Mouse (Mus musculus) liver, adult (tissue): Measurements from ENCODE around the gene Sox5.

Source experiments
- GATA4 ChIP-seq: IDR thresholded peaks from 2 replicates; pipeline ENCODE4 v1.6.1; 2014; ENCODE audit warnings: mild to moderate bottlenecking, low read length; ENCODE audit not compliant: insufficient replicate concordance

Sox5 gene

GRCm38 (mm10) chr6:144339006-144339405 is 442.8 kb downstream of the Sox5 start:
- TF ChIP-seq GATA4: no peak

DNA sequence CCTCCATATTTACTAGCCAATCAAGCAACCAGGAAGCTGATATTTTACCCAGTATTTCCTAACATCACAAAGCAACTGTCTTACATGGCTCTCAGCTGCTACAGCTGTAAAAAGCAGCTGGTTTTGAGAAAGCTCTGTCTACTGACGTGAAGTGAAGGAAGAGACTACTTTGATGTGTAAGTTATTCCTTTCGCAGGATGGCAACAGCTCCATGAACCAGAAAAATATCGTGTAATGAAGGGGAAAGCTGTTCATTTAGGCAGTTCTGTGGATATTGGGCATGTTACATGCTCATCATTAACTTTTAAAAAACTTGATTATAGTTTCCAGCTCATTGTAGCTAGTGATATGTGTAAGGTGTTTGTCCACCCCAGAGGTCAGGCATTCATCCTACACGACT is 443.6 kb downstream of the Sox5 start:
- TF ChIP-seq GATA4: no peak

GRCm38 (mm10) chr6:144337436-144337969 is 444.3 kb downstream of the Sox5 start:
- TF ChIP-seq GATA4: no peak

DNA sequence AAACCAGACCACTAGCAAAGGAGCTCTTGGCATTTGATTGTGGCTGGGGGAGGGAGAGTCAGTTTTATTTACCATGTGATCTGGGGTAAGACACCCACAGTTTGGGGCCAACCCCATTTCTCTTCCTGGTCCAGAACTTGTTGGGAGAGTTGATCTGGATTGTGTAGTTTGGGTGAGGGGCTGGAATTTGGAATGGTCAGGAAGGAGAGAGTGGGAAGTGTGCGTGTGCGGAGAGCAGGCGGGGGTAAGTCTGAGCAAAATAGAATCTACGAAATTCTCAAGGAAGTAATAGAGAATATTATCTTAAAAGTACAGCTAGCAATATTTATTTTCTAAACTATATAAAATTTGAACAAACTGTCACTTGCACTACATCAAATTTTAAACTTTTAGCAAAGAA is 445.0 kb downstream of the Sox5 start:
- no peak for TF ChIP-seq GATA4

DNA sequence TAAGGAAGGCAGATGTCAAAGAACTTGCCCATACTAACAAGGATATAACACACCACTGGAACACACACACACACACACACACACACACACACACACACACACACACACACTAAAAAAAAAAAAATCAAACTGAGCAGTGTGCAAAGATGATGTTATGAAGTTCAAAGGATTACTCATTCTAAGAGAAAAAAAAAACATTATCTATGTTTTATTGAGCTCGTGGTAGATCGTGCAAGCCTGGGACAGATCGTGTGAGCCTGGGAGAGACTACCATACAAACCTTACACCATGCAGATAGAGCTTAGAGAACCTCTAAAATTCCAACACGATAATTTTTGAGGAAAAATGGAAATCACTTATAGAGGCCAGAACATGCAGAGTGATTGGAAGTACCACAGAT is 448.6 kb downstream of the Sox5 start:
- no peak for TF ChIP-seq GATA4

DNA sequence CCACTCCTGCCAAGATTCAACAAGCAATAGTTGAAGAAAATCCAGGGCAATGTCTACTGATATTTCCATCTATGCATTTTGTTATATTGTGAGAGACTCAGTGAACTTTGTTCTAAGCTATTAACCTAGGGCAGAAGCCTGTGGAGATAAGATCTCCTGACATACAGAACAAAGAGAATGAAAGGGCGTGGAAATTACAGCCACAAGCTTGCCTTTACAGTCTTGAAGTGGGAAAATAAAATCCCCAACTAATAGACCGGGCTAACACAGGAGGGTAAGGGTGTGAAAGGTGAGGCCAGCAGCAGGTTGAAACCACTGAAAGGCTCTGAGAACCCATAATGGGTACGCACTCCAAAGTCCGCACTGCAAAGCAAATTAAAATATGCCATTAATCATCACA is 449.8 kb downstream of the Sox5 start:
- TF ChIP-seq GATA4: no peak

DNA sequence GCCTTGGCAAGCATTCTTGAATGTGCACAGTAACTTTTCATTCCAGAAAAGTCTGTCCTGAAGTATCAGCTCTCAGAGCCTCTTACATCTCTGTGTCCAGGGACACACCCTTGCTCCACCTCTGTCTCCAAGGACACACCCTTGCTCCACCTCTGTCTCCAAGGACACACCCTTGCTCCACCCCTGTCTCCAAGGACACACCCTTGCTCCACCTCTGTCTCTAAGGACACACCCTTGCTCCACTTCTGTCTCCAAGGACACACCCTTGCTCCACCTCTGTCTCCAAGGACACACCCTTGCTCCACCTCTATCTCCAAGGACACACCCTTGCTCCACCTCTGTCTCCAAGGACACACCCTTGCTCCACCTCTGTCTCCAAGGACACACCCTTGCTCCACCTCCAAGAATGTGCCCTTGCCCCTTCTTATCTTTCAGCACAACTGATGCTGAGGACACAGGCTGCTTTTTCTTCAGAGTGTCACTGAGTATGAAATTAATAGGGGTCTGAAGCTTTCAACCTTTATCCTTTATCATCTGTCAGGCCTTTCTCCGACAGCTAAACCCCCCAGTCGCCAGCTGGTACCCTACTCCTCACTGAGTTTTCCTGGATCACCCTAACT is 452.4 kb downstream of the Sox5 start:
- TF ChIP-seq GATA4: no peak

GRCm38 (mm10) chr6:144328779-144329178 is 453.0 kb downstream of the Sox5 start:
- TF ChIP-seq GATA4: no peak

- no peak for TF ChIP-seq GATA4
Measured at GRCm38 (mm10) chr6:144326817-144327216, 455.0 kb downstream of the Sox5 start.

DNA sequence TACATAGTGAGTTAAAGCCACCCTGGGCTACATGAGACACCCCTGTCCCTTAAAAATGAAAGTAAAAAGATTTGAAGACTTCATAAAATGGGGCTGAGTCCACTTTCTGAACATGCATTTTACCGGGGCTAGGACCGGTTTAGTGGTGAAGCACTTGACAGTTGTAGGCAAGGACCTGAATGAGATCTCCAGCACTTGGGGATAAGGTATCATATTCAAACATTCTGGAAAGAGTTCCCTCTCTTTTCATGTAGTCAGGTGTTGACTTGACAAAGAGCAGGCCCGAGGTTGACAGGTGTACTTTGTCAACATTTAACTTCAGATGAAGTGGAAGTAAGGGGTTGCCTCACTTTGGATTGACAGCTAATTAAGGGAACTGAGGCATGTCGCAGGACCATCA is 458.4 kb downstream of the Sox5 start:
- TF ChIP-seq GATA4: no peak

GRCm38 (mm10) chr6:144322297-144323047 is 459.3 kb downstream of the Sox5 start:
- TF ChIP-seq GATA4: no peak

- TF ChIP-seq GATA4: no peak
Measured at GRCm38 (mm10) chr6:144320327-144320726, 461.4 kb downstream of the Sox5 start.

DNA sequence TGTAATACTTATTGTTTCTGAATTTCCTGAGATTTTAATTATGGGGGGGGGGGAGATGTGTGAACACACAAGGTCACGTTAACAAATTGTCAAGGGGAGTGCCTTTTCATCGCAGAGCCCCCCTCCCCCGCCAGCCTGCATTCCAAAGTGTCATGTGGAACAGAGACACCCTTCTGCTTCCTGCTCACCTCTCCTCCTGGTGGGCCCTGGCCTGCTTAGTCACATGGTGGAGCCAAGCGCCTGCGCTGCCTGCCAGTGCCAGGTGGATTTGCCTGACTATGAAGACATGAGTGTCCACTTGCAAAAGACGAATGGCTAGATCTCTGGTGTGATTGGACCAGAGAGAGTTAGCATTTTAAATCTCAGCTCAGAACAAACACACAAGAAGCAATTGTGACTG is 462.1 kb downstream of the Sox5 start:
- no peak for TF ChIP-seq GATA4

DNA sequence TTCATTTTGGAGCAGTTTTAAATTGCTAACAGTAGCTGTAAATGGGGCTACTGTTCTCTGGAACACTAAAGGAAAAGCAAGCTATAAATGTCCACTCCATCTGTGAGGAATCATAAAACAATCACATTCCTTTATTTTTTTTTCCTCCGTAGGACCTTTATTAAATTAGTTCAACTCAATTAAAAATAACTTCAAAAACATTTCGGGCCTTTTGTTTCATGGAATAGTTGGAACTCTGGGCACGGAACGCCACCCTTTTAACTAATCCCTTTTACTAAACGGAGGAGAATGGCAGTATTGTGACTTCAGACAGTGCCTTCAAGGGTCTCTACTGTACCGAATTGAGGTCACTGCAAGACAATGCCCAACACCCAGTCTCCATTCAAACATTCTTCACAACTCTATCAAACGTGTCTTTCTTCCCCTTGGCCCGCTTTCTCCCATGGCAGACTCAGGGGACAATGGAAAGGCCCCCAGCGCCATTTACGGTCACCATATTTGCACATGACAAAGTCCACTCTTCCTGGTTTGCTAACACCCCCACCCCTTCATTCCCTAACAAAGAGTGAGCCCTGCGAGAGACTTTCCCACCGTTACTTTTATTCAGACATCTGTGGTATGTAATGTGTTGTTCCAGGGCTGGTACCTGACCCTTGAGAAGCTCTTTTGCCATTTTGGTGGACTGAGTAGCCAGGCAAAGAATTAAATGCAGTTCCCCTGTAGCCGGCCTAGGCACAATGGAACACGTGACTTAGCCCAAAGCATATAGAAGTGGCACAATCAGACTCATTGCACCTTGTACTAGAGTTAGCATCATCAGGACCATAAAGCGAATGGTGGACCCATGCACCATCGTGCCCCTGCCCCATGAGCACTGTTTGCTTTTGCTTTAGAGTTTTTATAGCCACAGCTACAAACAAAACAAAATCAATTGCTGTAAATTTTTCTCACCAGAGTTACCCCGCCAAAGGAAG is 468.7 kb downstream of the Sox5 start:
- TF ChIP-seq GATA4: no peak

DNA sequence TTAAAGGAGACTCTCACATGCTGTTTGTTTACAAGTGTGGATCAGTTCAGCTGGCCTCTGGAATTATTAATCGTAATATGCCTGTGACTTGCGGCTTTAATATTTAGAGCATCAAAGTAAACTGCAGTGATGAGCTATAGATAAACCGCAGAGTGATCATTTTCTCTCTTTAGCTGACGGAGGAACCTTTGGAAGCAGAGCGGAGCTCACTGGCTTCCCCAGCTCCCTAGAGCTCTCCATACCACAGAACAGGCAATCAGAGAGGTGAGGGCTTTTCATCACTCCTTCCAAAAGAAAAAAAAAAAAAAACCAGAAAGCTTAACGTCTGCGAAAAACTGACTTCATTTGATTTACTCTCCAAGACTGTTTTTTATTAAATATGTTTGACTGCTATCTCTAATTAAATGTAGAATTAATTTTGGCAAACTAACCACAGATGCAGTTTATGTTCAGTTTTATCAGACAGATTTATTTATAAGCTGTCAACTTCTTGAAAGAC is 469.4 kb downstream of the Sox5 start:
- no peak for TF ChIP-seq GATA4
